8 mouse cellular contexts compared by ENCODE assay signal in the genomic region with DNA sequence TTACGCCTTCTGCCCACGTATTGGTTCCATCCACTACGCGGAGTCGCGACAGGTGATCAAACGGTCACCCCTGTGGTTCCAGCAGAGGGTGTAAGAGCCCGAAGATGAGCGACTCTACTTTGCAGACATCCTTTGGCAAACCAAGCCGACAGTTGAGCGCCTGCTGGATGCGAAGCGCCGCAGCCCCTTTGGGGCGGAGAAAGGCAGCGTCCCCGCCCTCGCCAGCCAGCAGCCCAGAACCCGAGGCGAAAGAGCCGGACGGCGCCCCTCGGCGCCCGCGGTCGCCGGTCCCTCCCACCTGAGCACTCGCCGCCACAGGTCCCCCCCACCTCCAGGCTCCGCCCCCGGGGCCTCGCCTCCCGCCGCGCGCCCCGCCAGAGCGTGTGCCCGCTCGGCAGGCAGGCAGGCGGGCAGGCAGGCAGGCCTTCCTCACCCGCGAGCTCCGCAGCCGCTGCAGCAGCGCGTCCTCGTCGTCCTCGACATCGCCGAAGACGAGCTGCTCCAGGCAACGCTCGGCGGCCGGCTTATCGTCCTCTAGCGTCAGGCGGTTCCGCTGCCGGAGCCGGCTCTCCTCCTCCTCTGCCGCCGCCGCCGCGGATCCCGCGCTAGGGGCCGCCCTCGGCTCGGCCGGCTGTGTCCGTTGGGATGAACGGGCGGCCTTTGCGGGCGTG. TPM values are rescaled to one million over a fixed set of nuclear protein-coding genes. Genes with fewer than 3 reads are reported as not detected.
A peak's percentile ranks its signal among the peaks of the same experiment; 100 is the strongest.
DNase-seq lines count a peak whose midpoint lies in the region; ATAC-seq and TF ChIP-seq lines count a peak whose summit lies in the region.

No protein-coding gene starts in this region.

- H3K27ac ChIP-seq in forebrain, embryonic 13.5 days = peak overlapping the region; percentile 93
- peak overlapping the region; percentile 97 for H3K27ac ChIP-seq in lung, postnatal 0 days (ENCODE audit: low read length)

- peak; percentile 72 for DNase-seq in MN1 (ENCODE audit: low spot score)
- peak; percentile 69 for DNase-seq in c-Kit-positive CD71-positive TER-119-positive erythroid progenitor cells, embryonic 14.5 days (ENCODE audit: low spot score)
- peak; percentile 21 to 34 for DNase-seq in layer of hippocampus, adult 8-10 months (ENCODE audit: low spot score in 2 of 2)
- peak; percentile 78 for DNase-seq in lung, postnatal 0 days (ENCODE audit: low spot score)
- DNase-seq in retina, adult 2 months (ENCODE audit: low read depth, low spot score) = peak; percentile 37
- DNase-seq in urinary bladder, postnatal 10 days (ENCODE audit: low spot score) = peak; percentile 14

- under 1% methylated on average over 55 of the region's 81 CpGs for WGBS in forebrain, embryonic 13.5 days
- WGBS in lung, postnatal 0 days = under 1% methylated on average over 50 of the region's 81 CpGs

- peak overlapping the region; percentile 97 for H3K9ac ChIP-seq in forebrain, embryonic 13.5 days
- peak overlapping the region; percentile 56 for H3K9ac ChIP-seq in lung, postnatal 0 days (replicated peaks; ENCODE audit: low read depth)

- H3K27me3 ChIP-seq in forebrain, embryonic 13.5 days = no peaks in the 10 kb centered on the region
- no peaks in the 10 kb centered on the region for H3K27me3 ChIP-seq in lung, postnatal 0 days (replicated peaks; ENCODE audit: insufficient read depth, low read length)

- ATAC-seq in forebrain, embryonic 13.5 days = peak; percentile 39
- ATAC-seq in hematopoietic stem cell, adult 5-6 weeks (replicated peaks in 1 of 2; ENCODE audit: insufficient read depth in 1 of 2, low FRiP score in 2 of 2, low TSS enrichment in 1 of 2, low read depth in 1 of 2, poor library complexity in 2 of 2, severe bottlenecking in 2 of 2) = peak; percentile 23 to 28; a peak in 2 of 4 replicates
- ATAC-seq in lung, postnatal 0 days = peak; percentile 68

- TF ChIP-seq CTCF in lung, postnatal 0 days (IDR thresholded peaks at IDR 0.05) = peak; percentile 49

- H3K9me3 ChIP-seq in forebrain, embryonic 13.5 days (replicated peaks) = no peaks in the 10 kb centered on the region
- no peaks in the 10 kb centered on the region for H3K9me3 ChIP-seq in lung, postnatal 0 days (ENCODE audit: low read length)

- peak overlapping the region; percentile 96 for H3K4me3 ChIP-seq in forebrain, embryonic 13.5 days
- peak overlapping the region; percentile 98 for H3K4me3 ChIP-seq in lung, postnatal 0 days (ENCODE audit: low read depth, low read length)

- no peak for TF ChIP-seq EP300 in lung, postnatal 0 days (IDR thresholded peaks at IDR 0.05)

- H3K4me1 ChIP-seq in forebrain, embryonic 13.5 days = peaks cover 38% of the 10 kb centered on the region
- peaks cover 9% of the 10 kb centered on the region; the same call in 1 of the 2 replicates for H3K4me1 ChIP-seq in lung, postnatal 0 days (ENCODE audit: insufficient read depth, low read depth, low read length)

- peak overlapping the region; percentile 90 for H3K4me2 ChIP-seq in forebrain, embryonic 13.5 days
- peak overlapping the region; percentile 91 for H3K4me2 ChIP-seq in lung, postnatal 0 days (replicated peaks; ENCODE audit: low read depth, low read length)

- H3K36me3 ChIP-seq in forebrain, embryonic 13.5 days (ENCODE audit: poor library complexity, severe bottlenecking) = peaks cover 20% of the 10 kb centered on the region
- no peaks in the 10 kb centered on the region for H3K36me3 ChIP-seq in lung, postnatal 0 days (ENCODE audit: insufficient read depth, low read length)

RNA-seq across cellular contexts. Expression of gene Utp18, which starts 0.5 kb away (rescaled TPM):
- polyA plus RNA-seq in forebrain, embryonic 13.5 days (2015; fragmentation: Nextera tagmentation; extraction: Ambion mirVana) = 35.3 and 37.1 TPM in 2 replicates
- total RNA-seq in hematopoietic stem cell, adult 5-6 weeks (2017) = 44.1 and 68.1 TPM in 2 replicates
- total RNA-seq in layer of hippocampus, adult 8-10 months (2022) = 10 to 100 TPM; 21.6 to 23.3 (median 22.4) TPM
- 10.4 and 12.1 TPM in 2 replicates for polyA plus RNA-seq in lung, postnatal 0 days (2015; fragmentation: Nextera tagmentation; extraction: Ambion mirVana)

RNA-seq across cellular contexts. Expression of gene Mbtd1, which starts 0.6 kb away (rescaled TPM):
- 46.0 and 51.1 TPM in 2 replicates for polyA plus RNA-seq in forebrain, embryonic 13.5 days (2015; fragmentation: Nextera tagmentation; extraction: Ambion mirVana)
- total RNA-seq in hematopoietic stem cell, adult 5-6 weeks (2017) = 71.3 and 71.7 TPM in 2 replicates
- total RNA-seq in layer of hippocampus, adult 8-10 months (2022) = 10 to 100 TPM; 28.4 to 40.9 (median 33.5) TPM
- polyA plus RNA-seq in lung, postnatal 0 days (2015; fragmentation: Nextera tagmentation; extraction: Ambion mirVana) = 11.1 and 12.4 TPM in 2 replicates

Comparison
In these comparisons a context has a peak if more than half of its experiments do, and no peak if none do; other contexts are left out.
1. Peak in every context shown above with its lines: DNase-seq, ATAC-seq, H3K4me3 ChIP-seq and H3K27ac ChIP-seq.
2. DNase-seq: peak in every context shown above with its lines; median percentile 78 in lung, postnatal 0 days; 72 in MN1; 69 in c-Kit-positive CD71-positive TER-119-positive erythroid progenitor cells, embryonic 14.5 days; 37 in retina, adult 2 months; 28 in layer of hippocampus, adult 8-10 months; 14 in urinary bladder, postnatal 10 days.